Mouse (Mus musculus): ENCODE results near the gene Tex9.

GRCm38 (mm10) chr9:72409381-72410225 is 82.4 kb downstream of the Tex9 start:
- no peak for TF ChIP-seq CTCF (IDR thresholded peaks at IDR 0.05; ENCODE audit: control insufficient read depth, insufficient read depth, insufficient replicate concordance, low read depth, low read length)
- TF ChIP-seq POLR2A (IDR thresholded peaks at IDR 0.05; ENCODE audit: control insufficient read depth, low read depth, low read length), result no peak

All from testis, adult 2 months (tissue).